Mouse (Mus musculus): ENCODE results near the gene Nolc1. TPM values are rescaled to one million over a fixed set of nuclear protein-coding genes. Genes with fewer than 3 reads are reported as not detected.
"Not testable (repeated sequence)": the region's sequence is repeated elsewhere in the genome, so short reads cannot be mapped to it uniquely, and the experiment has no call there.

The Nolc1 gene
- polyA plus RNA-seq, 1 experiment from 2014 or later, result 133 TPM

DNA sequence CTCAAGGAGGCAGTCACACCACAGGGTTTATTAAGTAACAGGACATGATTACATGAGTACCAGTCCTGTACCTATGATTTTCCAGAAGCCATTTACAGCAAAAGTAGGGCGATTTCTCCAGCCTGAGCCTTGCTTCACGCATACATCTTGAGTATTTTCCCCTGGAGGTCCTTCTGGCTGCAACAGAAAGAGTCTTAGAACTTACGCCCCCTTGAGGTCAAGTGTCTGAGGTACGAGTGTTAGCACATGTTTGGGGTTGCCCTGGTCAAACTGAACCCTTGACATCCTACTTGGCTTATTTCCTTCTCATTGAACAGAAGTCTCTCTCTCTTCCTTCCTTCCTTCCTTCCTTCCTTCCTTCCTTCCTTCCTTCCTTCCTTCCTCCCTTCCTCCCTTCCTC, 39.0 kb downstream of the Nolc1 start:
- WGBS, result 58% methylated on average over 4 of the region's 4 CpGs
- Histone ChIP-seq H3K27me3 (ENCODE audit: control insufficient read depth, insufficient read depth, low read length) (no peaks in the 10 kb centered on the region), H3K4me1 (replicated peaks; ENCODE audit: control insufficient read depth, insufficient read depth, low read length) (no peaks in the 10 kb centered on the region), H3K36me3 (ENCODE audit: control insufficient read depth, insufficient read depth, low read length) (no peaks in the 10 kb centered on the region), H3K4me2 (ENCODE audit: low read depth, low read length, severe bottlenecking) (no peak overlapping the region), H3K27ac (ENCODE audit: low read depth, low read length) (no peak overlapping the region), H3K9me3 (ENCODE audit: control insufficient read depth, low read length) (no peaks in the 10 kb centered on the region), H3K4me3 (ENCODE audit: low read depth, low read length) (no peak overlapping the region), H3K9ac (ENCODE audit: low read length) (no peak overlapping the region)
- DNase-seq (ENCODE audit: low spot score) (no peak), ATAC-seq (replicated peaks; ENCODE audit: low FRiP score) (no peak)

- Histone ChIP-seq H3K4me3 (ENCODE audit: low read depth, low read length) (no peak overlapping the region), H3K36me3 (ENCODE audit: control insufficient read depth, insufficient read depth, low read length) (no peaks in the 10 kb centered on the region), H3K9ac (ENCODE audit: low read length) (no peak overlapping the region), H3K9me3 (ENCODE audit: control insufficient read depth, low read length) (no peaks in the 10 kb centered on the region), H3K4me1 (replicated peaks; ENCODE audit: control insufficient read depth, insufficient read depth, low read length) (no peaks in the 10 kb centered on the region), H3K4me2 (ENCODE audit: low read depth, low read length, severe bottlenecking) (no peak overlapping the region), H3K27ac (ENCODE audit: low read depth, low read length) (no peak overlapping the region), H3K27me3 (ENCODE audit: control insufficient read depth, insufficient read depth, low read length) (no peaks in the 10 kb centered on the region)
- ATAC-seq (replicated peaks; ENCODE audit: low FRiP score) (no peak), DNase-seq (ENCODE audit: low spot score) (no peak)
- 89% methylated on average over 3 of the region's 3 CpGs for WGBS
Observed at GRCm38 (mm10) chr19:46119458-46119857, 43.8 kb downstream of the Nolc1 start.

GRCm38 (mm10) chr19:46120872-46121271, 45.2 kb downstream of the Nolc1 start:
- no peak overlapping the region for H3K27ac ChIP-seq (ENCODE audit: low read depth, low read length)
- 80% methylated on average over 6 of the region's 6 CpGs for WGBS
- DNase-seq (ENCODE audit: low spot score), result no peak

GRCm38 (mm10) chr19:46123876-46124275, 48.2 kb downstream of the Nolc1 start:
- Histone ChIP-seq H3K36me3 (ENCODE audit: control insufficient read depth, insufficient read depth, low read length) (no peaks in the 10 kb centered on the region), H3K4me1 (replicated peaks; ENCODE audit: control insufficient read depth, insufficient read depth, low read length) (no peaks in the 10 kb centered on the region), H3K9ac (ENCODE audit: low read length) (no peak overlapping the region), H3K4me3 (ENCODE audit: low read depth, low read length) (no peak overlapping the region), H3K27ac (ENCODE audit: low read depth, low read length) (no peak overlapping the region), H3K4me2 (ENCODE audit: low read depth, low read length, severe bottlenecking) (no peak overlapping the region), H3K27me3 (ENCODE audit: control insufficient read depth, insufficient read depth, low read length) (no peaks in the 10 kb centered on the region), H3K9me3 (ENCODE audit: control insufficient read depth, low read length) (no peaks in the 10 kb centered on the region)
- 85% methylated on average over 3 of the region's 3 CpGs for WGBS
- DNase-seq (ENCODE audit: low spot score) (no peak), ATAC-seq (replicated peaks; ENCODE audit: low FRiP score) (no peak)

More at GRCm38 (mm10) chr19:46120872-46121271, 45.2 kb downstream of the Nolc1 start:
- H3K9me3 ChIP-seq (ENCODE audit: control insufficient read depth, low read length), result no peaks in the 10 kb centered on the region
- no peaks in the 10 kb centered on the region for H3K4me1 ChIP-seq (replicated peaks; ENCODE audit: control insufficient read depth, insufficient read depth, low read length)
- H3K9ac ChIP-seq (ENCODE audit: low read length), result no peak overlapping the region
- no peaks in the 10 kb centered on the region for H3K36me3 ChIP-seq (ENCODE audit: control insufficient read depth, insufficient read depth, low read length)
- H3K27me3 ChIP-seq (ENCODE audit: control insufficient read depth, insufficient read depth, low read length), result no peaks in the 10 kb centered on the region
- ATAC-seq (replicated peaks; ENCODE audit: low FRiP score), result no peak
- H3K4me3 ChIP-seq (ENCODE audit: low read depth, low read length), result no peak overlapping the region
- no peak overlapping the region for H3K4me2 ChIP-seq (ENCODE audit: low read depth, low read length, severe bottlenecking)

DNA sequence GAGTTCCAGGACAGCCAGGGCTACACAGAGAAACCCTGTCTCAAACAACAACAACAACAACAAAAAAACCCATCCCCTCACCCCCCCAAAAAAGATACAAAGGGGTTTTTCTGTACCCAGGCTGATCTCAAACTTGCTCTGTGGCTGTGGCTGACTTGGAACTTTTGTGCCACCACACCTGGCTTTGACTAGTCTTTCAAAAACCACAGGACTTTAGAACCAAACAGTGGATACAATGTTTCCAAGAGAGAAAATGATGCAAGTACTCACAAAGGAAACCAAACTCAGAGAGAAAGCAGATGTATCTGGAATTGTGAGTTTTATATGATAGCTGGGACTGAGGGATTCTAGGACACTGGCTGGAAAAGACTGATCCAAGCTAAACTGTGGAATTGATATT, 49.0 kb downstream of the Nolc1 start:
- Histone ChIP-seq H3K9ac (ENCODE audit: low read length) (no peak overlapping the region), H3K27me3 (ENCODE audit: control insufficient read depth, insufficient read depth, low read length) (no peaks in the 10 kb centered on the region), H3K36me3 (ENCODE audit: control insufficient read depth, insufficient read depth, low read length) (no peaks in the 10 kb centered on the region), H3K27ac (ENCODE audit: low read depth, low read length) (no peak overlapping the region), H3K4me1 (replicated peaks; ENCODE audit: control insufficient read depth, insufficient read depth, low read length) (no peaks in the 10 kb centered on the region), H3K9me3 (ENCODE audit: control insufficient read depth, low read length) (no peaks in the 10 kb centered on the region), H3K4me2 (ENCODE audit: low read depth, low read length, severe bottlenecking) (no peak overlapping the region), H3K4me3 (ENCODE audit: low read depth, low read length) (no peak overlapping the region)
- DNase-seq (ENCODE audit: low spot score) (no peak), ATAC-seq (replicated peaks; ENCODE audit: low FRiP score) (no peak)

GRCm38 (mm10) chr19:46126301-46126700, 50.6 kb downstream of the Nolc1 start:
- H3K4me3 ChIP-seq (ENCODE audit: low read depth, low read length), result no peak overlapping the region
- peaks cover 9% of the 10 kb centered on the region for H3K27me3 ChIP-seq (ENCODE audit: control insufficient read depth, insufficient read depth, low read length)
- ATAC-seq (replicated peaks; ENCODE audit: low FRiP score), result no peak
- no peaks in the 10 kb centered on the region for H3K9me3 ChIP-seq (ENCODE audit: control insufficient read depth, low read length)
- H3K4me1 ChIP-seq (replicated peaks; ENCODE audit: control insufficient read depth, insufficient read depth, low read length), result no peaks in the 10 kb centered on the region
- no peak overlapping the region for H3K9ac ChIP-seq (ENCODE audit: low read length)
- H3K4me2 ChIP-seq (ENCODE audit: low read depth, low read length, severe bottlenecking), result no peak overlapping the region
- DNase-seq (ENCODE audit: low spot score), result no peak
- no peak overlapping the region for H3K27ac ChIP-seq (ENCODE audit: low read depth, low read length)
- 90% methylated on average over 4 of the region's 4 CpGs for WGBS
- H3K36me3 ChIP-seq (ENCODE audit: control insufficient read depth, insufficient read depth, low read length), result no peaks in the 10 kb centered on the region

GRCm38 (mm10) chr19:46129737-46130136, 54.1 kb downstream of the Nolc1 start:
- DNase-seq (ENCODE audit: low spot score); H3K4me1 ChIP-seq (replicated peaks; ENCODE audit: control insufficient read depth, insufficient read depth, low read length); H3K36me3 ChIP-seq (ENCODE audit: control insufficient read depth, insufficient read depth, low read length); H3K4me2 ChIP-seq (ENCODE audit: low read depth, low read length, severe bottlenecking); H3K4me3 ChIP-seq (ENCODE audit: low read depth, low read length); H3K27ac ChIP-seq (ENCODE audit: low read depth, low read length); H3K9ac ChIP-seq (ENCODE audit: low read length); H3K9me3 ChIP-seq (ENCODE audit: control insufficient read depth, low read length); ATAC-seq (replicated peaks; ENCODE audit: low FRiP score): not testable (repeated sequence)
- peaks cover 39% of the 10 kb centered on the region for H3K27me3 ChIP-seq (ENCODE audit: control insufficient read depth, insufficient read depth, low read length)
- 75% methylated on average over 6 of the region's 6 CpGs for WGBS

GRCm38 (mm10) chr19:46131283-46131682, 55.6 kb downstream of the Nolc1 start:
- H3K4me3 ChIP-seq (ENCODE audit: low read depth, low read length), result no peak overlapping the region
- H3K4me1 ChIP-seq (replicated peaks; ENCODE audit: control insufficient read depth, insufficient read depth, low read length), result peaks cover 9% of the 10 kb centered on the region
- H3K27me3 ChIP-seq (ENCODE audit: control insufficient read depth, insufficient read depth, low read length), result peaks cover 46% of the 10 kb centered on the region
- no peaks in the 10 kb centered on the region for H3K36me3 ChIP-seq (ENCODE audit: control insufficient read depth, insufficient read depth, low read length)
- no peak overlapping the region for H3K4me2 ChIP-seq (ENCODE audit: low read depth, low read length, severe bottlenecking)
- ATAC-seq (replicated peaks; ENCODE audit: low FRiP score) (no peak), DNase-seq (ENCODE audit: low spot score) (no peak)
- 5% methylated on average over 6 of the region's 8 CpGs for WGBS
- no peak overlapping the region for H3K9ac ChIP-seq (ENCODE audit: low read length)
- H3K9me3 ChIP-seq (ENCODE audit: control insufficient read depth, low read length), result no peaks in the 10 kb centered on the region
- H3K27ac ChIP-seq (ENCODE audit: low read depth, low read length), result no peak overlapping the region

- Histone ChIP-seq H3K36me3 (ENCODE audit: control insufficient read depth, insufficient read depth, low read length) (no peaks in the 10 kb centered on the region), H3K27ac (ENCODE audit: low read depth, low read length) (no peak within 1 kb of the TSS), H3K4me3 (ENCODE audit: low read depth, low read length) (no peak within 1 kb of the TSS; the same call in 1 of the 2 replicates), H3K9ac (ENCODE audit: low read length) (no peak within 1 kb of the TSS), H3K9me3 (ENCODE audit: control insufficient read depth, low read length) (no peaks in the 10 kb centered on the region), H3K27me3 (ENCODE audit: control insufficient read depth, insufficient read depth, low read length) (peaks cover 53% of the 10 kb centered on the region), H3K4me1 (replicated peaks; ENCODE audit: control insufficient read depth, insufficient read depth, low read length) (peaks cover 14% of the 10 kb centered on the region), H3K4me2 (ENCODE audit: low read depth, low read length, severe bottlenecking) (peak within 1 kb of the TSS; percentile 31; the same call in 1 of the 2 replicates)
- ATAC-seq (replicated peaks; ENCODE audit: low FRiP score), result no peak
- WGBS, result 1% methylated on average over 31 of the region's 31 CpGs
- DNase-seq (ENCODE audit: low spot score), result peak; percentile 68
Observed at GRCm38 (mm10) chr19:46131694-46132525, 56.2 kb downstream of the Nolc1 start, which contains the start of gene Elovl3. Gene Elovl3 (plus strand): TSS chr19:46131897.
